ENCODE assay signal across 17 mouse cellular contexts in genomic region chr6:114833058-114833685, GRCm38 (mm10).
DNase-seq lines count a peak whose midpoint lies in the region; ATAC-seq and TF ChIP-seq lines count a peak whose summit lies in the region.
"Had no signal": no experiment of that assay in that cellular context is flagged by ENCODE, and none has a peak within 500 bp of the region (broad histone marks: within the 10 kb centered on the region; RNA-seq: fewer than 3 reads in every experiment).

No protein-coding gene starts in this region.

- no peak for DNase-seq in heart, adult 18-20 months
- peak; percentile 85 for DNase-seq in kidney, postnatal 0 days (ENCODE audit: low spot score)
- DNase-seq in kidney, postnatal 14 days, result no peak
- DNase-seq in 3T3-L1 (ENCODE audit: low read depth, low spot score), result peak; percentile 48
- peak; percentile 56 for DNase-seq in NIH3T3 (ENCODE audit: low read depth)
- DNase-seq: adrenal gland, postnatal 25 days; cerebellum, adult 9-11 months; embryo, embryonic 11 days; liver, embryonic 13.5 days; lung, postnatal 4 days; thymus, postnatal 25 days had no signal

- H3K4me2 ChIP-seq in heart, embryonic 12.5 days, result no peak overlapping the region
- no peak overlapping the region for H3K4me2 ChIP-seq in kidney, postnatal 0 days (ENCODE audit: low read length)
- H3K4me2 ChIP-seq: hindbrain, embryonic 14.5 days; liver, embryonic 13.5 days; midbrain, embryonic 13.5 days had no signal

- H3K4me3 ChIP-seq in heart, embryonic 12.5 days, result no peak overlapping the region
- no peak overlapping the region for H3K4me3 ChIP-seq in kidney, postnatal 0 days (replicated peaks; ENCODE audit: low read depth, low read length)
- H3K4me3 ChIP-seq: liver, embryonic 13.5 days; midbrain, embryonic 13.5 days had no signal

- TF ChIP-seq CTCF in kidney, postnatal 0 days (IDR thresholded peaks at IDR 0.05; ENCODE audit: low read depth), result no peak

- H3K9ac ChIP-seq in heart, embryonic 12.5 days, result no peak overlapping the region
- H3K9ac ChIP-seq in kidney, postnatal 0 days (ENCODE audit: low read depth, low read length), result no peak overlapping the region
- H3K9ac ChIP-seq: hindbrain, embryonic 14.5 days; liver, embryonic 13.5 days; midbrain, embryonic 13.5 days had no signal

- WGBS in heart, embryonic 12.5 days, result 53% methylated on average over 9 of the region's 9 CpGs
- WGBS in kidney, postnatal 0 days, result 51% methylated on average over 9 of the region's 9 CpGs

- no peaks in the 10 kb centered on the region for H3K9me3 ChIP-seq in heart, embryonic 12.5 days (replicated peaks)
- no peaks in the 10 kb centered on the region for H3K9me3 ChIP-seq in kidney, postnatal 0 days (replicated peaks; ENCODE audit: low read length)
- H3K9me3 ChIP-seq: liver, embryonic 13.5 days; midbrain, embryonic 13.5 days had no signal

- no peaks in the 10 kb centered on the region for H3K36me3 ChIP-seq in heart, embryonic 12.5 days
- H3K36me3 ChIP-seq in kidney, postnatal 0 days (ENCODE audit: insufficient read depth, low read length), result no peaks in the 10 kb centered on the region
- H3K36me3 ChIP-seq: liver, embryonic 13.5 days; midbrain, embryonic 13.5 days had no signal

- H3K27me3 ChIP-seq in heart, embryonic 12.5 days (replicated peaks), result no peaks in the 10 kb centered on the region
- H3K27me3 ChIP-seq in kidney, postnatal 0 days (ENCODE audit: insufficient read depth, low read length), result no peaks in the 10 kb centered on the region
- H3K27me3 ChIP-seq: liver, embryonic 13.5 days; midbrain, embryonic 13.5 days had no signal

- H3K4me1 ChIP-seq in heart, embryonic 12.5 days (replicated peaks), result peaks cover 52% of the 10 kb centered on the region
- H3K4me1 ChIP-seq in kidney, postnatal 0 days (replicated peaks; ENCODE audit: insufficient read depth, low read length), result peaks cover 36% of the 10 kb centered on the region

- peak overlapping the region; percentile 48 for H3K27ac ChIP-seq in heart, embryonic 12.5 days (ENCODE audit: poor library complexity, severe bottlenecking)
- no peak overlapping the region for H3K27ac ChIP-seq in kidney, postnatal 0 days
- H3K27ac ChIP-seq: hindbrain, embryonic 14.5 days; liver, embryonic 13.5 days; midbrain, embryonic 13.5 days; stomach, postnatal 0 days had no signal

- ATAC-seq in heart, embryonic 12.5 days (ENCODE audit: insufficient number of reproducible peaks, low FRiP score), result no peak
- no peak for ATAC-seq in kidney, postnatal 0 days (replicated peaks; ENCODE audit: low FRiP score, low read depth)
- no peak for ATAC-seq in megakaryocyte-erythroid progenitor cell, adult 5-6 weeks (replicated peaks; ENCODE audit: low FRiP score, low TSS enrichment, poor library complexity, severe bottlenecking)
- ATAC-seq: intestine, postnatal 0 days; midbrain, embryonic 13.5 days had no signal

Comparison
In these comparisons a context has a peak if more than half of its experiments do, and no peak if none do; other contexts are left out.
1. DNase-seq: peak in kidney, postnatal 0 days (single experiment), 3T3-L1 (single experiment) and NIH3T3 (single experiment); none in heart, adult 18-20 months (0 of 2) and kidney, postnatal 14 days (single experiment).